Mouse (Mus musculus) intestine, postnatal 0 days (tissue): ENCODE data around the gene Tmcc1. TPM values are rescaled to one million over a fixed set of nuclear protein-coding genes. Genes with fewer than 3 reads are reported as not detected.

Source experiments
- ATAC-seq: fragments of 200-750 bp; cut with Nextera tagmentation; 2 replicates; pipeline ENCODE4 v1.8.0; 2017; ENCODE audit warnings: mild to moderate bottlenecking, moderate TSS enrichment, moderate library complexity
- H3K27ac ChIP-seq: fragments of 300-500 bp; sonication (generic); 2 replicates; pipeline ENCODE4 v1.5.1; 2014; ENCODE audit warnings: mild to moderate bottlenecking, low read depth, low read length, moderate library complexity
- H3K27me3 ChIP-seq: fragments of 300-500 bp; sonication (generic); replicated peaks from 2 replicates; pipeline ENCODE4 v1.6.1; 2014; ENCODE audit warnings: low read length, mixed read lengths; ENCODE audit not compliant: control insufficient read depth, insufficient read depth
- H3K36me3 ChIP-seq: fragments of 300-500 bp; sonication (generic); 2 replicates; pipeline ENCODE4 v1.6.1; 2014; ENCODE audit warnings: mild to moderate bottlenecking, moderate library complexity; ENCODE audit not compliant: control insufficient read depth, insufficient read depth
- H3K4me1 ChIP-seq: fragments of 300-500 bp; sonication (generic); replicated peaks from 2 replicates; pipeline ENCODE4 v1.6.1; 2014; ENCODE audit warnings: antibody characterized with exemption, low read length, mixed read lengths; ENCODE audit not compliant: control insufficient read depth, insufficient read depth
- H3K4me2 ChIP-seq: fragments of 300-500 bp; sonication (generic); replicated peaks from 2 replicates; pipeline ENCODE4 v1.6.1; 2014; ENCODE audit warnings: low read depth, mild to moderate bottlenecking, moderate library complexity
- H3K4me3 ChIP-seq: fragments of 300-500 bp; sonication (generic); 2 replicates; pipeline ENCODE4 v1.5.1; 2014; ENCODE audit warnings: low read depth, low read length
- H3K9ac ChIP-seq: fragments of 300-500 bp; sonication (generic); 2 replicates; pipeline ENCODE4 v1.6.1; 2014; ENCODE audit warnings: mild to moderate bottlenecking, low read depth, low read length
- H3K9me3 ChIP-seq: fragments of 300-500 bp; sonication (generic); 2 replicates; pipeline ENCODE4 v1.6.1; 2016; ENCODE audit warnings: mixed run types; ENCODE audit not compliant: control insufficient read depth
- CTCF ChIP-seq: sonication (generic); IDR thresholded peaks from 2 replicates; pipeline ENCODE4 v1.5.1; 2016; ENCODE audit warnings: low read depth, mild to moderate bottlenecking, control low read depth, antibody characterized with exemption, moderate library complexity
- WGBS: fragments of 180-500 bp; shearing (Covaris S2); extraction: QIAGEN DNeasy Blood & Tissue Kit; methylation state at CpG from one replicate; pipeline ENCODE4 v1.1.7; 2014; 5-methylcytosine and 5-hydroxymethylcytosine counted together
- polyA plus RNA-seq: library from polyadenylated mRNA; unstranded; fragments of >200 nt; fragmentation: Nextera tagmentation; extraction: Ambion mirVana; gene quantifications from 2 replicates; pipeline ENCODE4 v1.2.1, GENCODE M21; 2015

Gene Tmcc1
- polyA plus RNA-seq, 1 experiment from 2014 or later: 8.0 TPM

DNA sequence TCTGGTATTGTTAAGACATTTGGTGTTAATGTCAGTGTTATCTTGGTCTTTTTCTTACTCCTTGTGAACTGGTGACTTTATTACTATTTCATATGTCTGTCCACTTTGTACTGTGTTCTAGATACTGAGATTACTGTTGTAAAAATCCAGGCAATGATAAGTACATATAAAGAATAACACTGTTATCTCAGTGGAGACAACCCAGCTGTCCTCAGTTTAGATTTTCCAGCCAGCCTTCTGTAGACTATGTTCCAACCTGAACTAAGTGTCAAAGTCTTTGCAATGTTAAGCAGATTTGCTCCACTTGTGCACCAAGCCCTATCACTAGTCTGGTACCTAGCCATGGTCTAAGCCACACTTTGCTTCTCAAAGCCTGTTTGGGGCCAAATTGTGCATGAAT, 118.4 kb downstream of the Tmcc1 start:
- no peak overlapping the region for H3K9ac ChIP-seq
- H3K36me3 ChIP-seq: no peaks in the 10 kb centered on the region
- H3K4me1 ChIP-seq: peaks cover 15% of the 10 kb centered on the region; the same call in 1 of the 2 replicates
- no peak overlapping the region for H3K4me3 ChIP-seq
- TF ChIP-seq CTCF: no peak
- H3K9me3 ChIP-seq: no peaks in the 10 kb centered on the region
- H3K27ac ChIP-seq: peak overlapping the region; percentile 57
- ATAC-seq: 0 out of 2 replicates have a peak, but pooled peaks have one; percentile 37
- no peaks in the 10 kb centered on the region for H3K27me3 ChIP-seq
- no peak overlapping the region for H3K4me2 ChIP-seq

DNA sequence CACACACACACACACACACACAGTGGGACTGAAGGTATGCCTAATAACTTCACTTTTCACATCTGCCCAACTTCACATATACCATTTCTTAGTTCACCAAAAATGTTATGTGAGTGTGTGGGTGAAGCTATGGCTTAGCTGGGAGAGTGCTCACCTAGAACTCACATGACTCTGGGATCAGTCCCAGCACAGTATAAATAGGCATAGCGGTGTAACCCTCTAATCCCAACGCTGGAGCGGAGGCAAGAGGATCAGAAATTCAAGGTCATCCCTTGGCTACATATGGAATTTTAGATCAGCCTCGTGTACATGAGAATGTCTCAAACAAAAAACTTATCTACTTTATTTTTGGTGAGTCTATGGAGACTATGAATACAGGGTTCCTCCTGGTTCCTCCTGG, 119.7 kb downstream of the Tmcc1 start:
- ATAC-seq: no peak
- TF ChIP-seq CTCF: no peak
- 82% methylated on average over 4 of the region's 4 CpGs for WGBS

DNA sequence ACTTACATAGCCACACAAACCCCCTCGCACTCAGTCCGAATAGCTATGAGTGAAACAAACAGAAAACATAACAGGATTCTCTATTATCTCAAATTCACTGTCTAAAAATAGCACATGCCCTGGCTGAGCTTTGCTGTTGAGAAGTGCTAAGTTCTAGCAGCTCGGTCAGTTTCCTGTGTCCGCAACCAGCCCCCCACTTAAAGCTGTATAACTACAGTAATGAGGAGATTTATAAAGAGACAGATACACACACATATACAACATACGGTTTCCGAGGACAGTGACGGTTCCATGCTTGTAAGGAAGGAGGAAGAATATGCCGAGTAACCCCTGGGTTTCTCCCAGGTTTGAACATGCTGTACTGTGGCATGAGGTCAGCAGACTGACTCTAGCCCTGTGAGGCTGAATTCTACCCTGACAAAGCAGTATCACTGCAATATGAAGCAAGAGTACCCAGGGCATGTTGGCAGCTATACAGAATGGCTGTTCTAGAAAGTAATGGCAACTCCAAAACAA, 120.5 kb downstream of the Tmcc1 start:
- ATAC-seq: no peak
- WGBS: 51% methylated on average over 8 of the region's 8 CpGs
- TF ChIP-seq CTCF: no peak
- Histone ChIP-seq H3K4me3 (no peak overlapping the region), H3K9me3 (no peaks in the 10 kb centered on the region), H3K4me1 (peaks cover 13% of the 10 kb centered on the region; the same call in 1 of the 2 replicates), H3K4me2 (peak overlapping the region; percentile 35), H3K27me3 (no peaks in the 10 kb centered on the region), H3K27ac (peak overlapping the region; percentile 16; the same call in 1 of the 2 replicates), H3K36me3 (no peaks in the 10 kb centered on the region), H3K9ac (no peak overlapping the region)

More for the DNA sequence above, 119.7 kb downstream of the Tmcc1 start:
- no peak overlapping the region for H3K4me3 ChIP-seq
- H3K9me3 ChIP-seq: no peaks in the 10 kb centered on the region
- no peaks in the 10 kb centered on the region for H3K36me3 ChIP-seq
- H3K9ac ChIP-seq: no peak overlapping the region
- H3K4me1 ChIP-seq: peaks cover 15% of the 10 kb centered on the region; the same call in 1 of the 2 replicates
- H3K27ac ChIP-seq: no peak overlapping the region
- no peak overlapping the region for H3K4me2 ChIP-seq
- H3K27me3 ChIP-seq: no peaks in the 10 kb centered on the region

DNA sequence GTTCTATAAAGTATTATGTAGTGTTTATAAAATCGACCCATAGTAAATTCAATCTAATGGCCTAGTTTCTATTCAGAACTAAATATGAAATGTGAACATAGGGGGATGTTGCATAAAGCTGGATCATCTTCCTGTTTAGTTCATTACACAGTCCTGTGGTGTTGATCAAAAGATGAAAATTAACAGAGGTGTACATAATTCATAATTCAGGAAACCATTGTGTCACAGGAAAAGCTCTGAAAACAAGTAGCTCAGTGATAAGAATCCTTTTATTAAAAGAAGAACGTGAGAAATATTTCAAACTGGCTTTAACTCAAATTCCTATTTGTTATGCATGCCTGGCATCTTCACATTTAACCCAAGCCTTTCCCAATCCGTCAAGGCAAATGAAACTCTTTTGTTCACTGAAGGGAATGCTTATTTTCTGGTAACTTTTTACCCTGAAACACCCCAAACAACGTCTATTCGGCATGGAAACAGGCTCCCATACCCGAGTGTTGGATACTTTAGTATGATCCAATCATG, 121.0 kb downstream of the Tmcc1 start:
- no peak for TF ChIP-seq CTCF
- no peaks in the 10 kb centered on the region for H3K9me3 ChIP-seq
- peak overlapping the region; percentile 16; the same call in 1 of the 2 replicates for H3K27ac ChIP-seq
- 63% methylated on average over 6 of the region's 6 CpGs for WGBS
- no peak for ATAC-seq
- no peaks in the 10 kb centered on the region for H3K27me3 ChIP-seq
- no peaks in the 10 kb centered on the region for H3K36me3 ChIP-seq
- H3K4me1 ChIP-seq: 0 out of 2 replicates have a peak, but pooled peaks cover 12% of the 10 kb centered on the region
- H3K4me2 ChIP-seq: peak overlapping the region; percentile 35
- no peak overlapping the region for H3K9ac ChIP-seq
- H3K4me3 ChIP-seq: no peak overlapping the region

DNA sequence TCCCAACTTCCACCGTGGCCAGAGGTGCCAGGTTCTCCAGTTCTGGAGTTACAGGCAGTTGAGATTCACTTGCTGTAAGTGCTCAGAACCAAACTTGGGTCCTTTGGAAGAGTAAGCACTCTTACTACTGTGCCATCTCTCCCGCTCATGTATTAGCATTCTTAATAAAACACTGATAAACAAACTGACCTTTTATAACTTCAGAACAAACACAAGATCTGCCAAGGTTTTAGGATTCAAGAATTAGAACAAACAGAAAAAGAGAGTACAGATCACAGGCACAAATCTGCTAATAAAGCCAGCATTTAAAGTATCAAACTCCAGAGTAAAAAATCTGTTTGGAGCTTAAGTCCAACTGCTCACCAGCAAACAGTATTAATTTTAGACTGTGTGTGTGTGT, 121.5 kb downstream of the Tmcc1 start:
- Histone ChIP-seq H3K27me3 (no peaks in the 10 kb centered on the region), H3K9me3 (no peaks in the 10 kb centered on the region), H3K4me2 (no peak overlapping the region), H3K36me3 (no peaks in the 10 kb centered on the region), H3K4me1 (0 out of 2 replicates have a peak, but pooled peaks cover 12% of the 10 kb centered on the region), H3K9ac (no peak overlapping the region), H3K4me3 (no peak overlapping the region), H3K27ac (no peak overlapping the region)
- no peak for ATAC-seq
- TF ChIP-seq CTCF: no peak
- WGBS: 60% methylated on average over 2 of the region's 2 CpGs

DNA sequence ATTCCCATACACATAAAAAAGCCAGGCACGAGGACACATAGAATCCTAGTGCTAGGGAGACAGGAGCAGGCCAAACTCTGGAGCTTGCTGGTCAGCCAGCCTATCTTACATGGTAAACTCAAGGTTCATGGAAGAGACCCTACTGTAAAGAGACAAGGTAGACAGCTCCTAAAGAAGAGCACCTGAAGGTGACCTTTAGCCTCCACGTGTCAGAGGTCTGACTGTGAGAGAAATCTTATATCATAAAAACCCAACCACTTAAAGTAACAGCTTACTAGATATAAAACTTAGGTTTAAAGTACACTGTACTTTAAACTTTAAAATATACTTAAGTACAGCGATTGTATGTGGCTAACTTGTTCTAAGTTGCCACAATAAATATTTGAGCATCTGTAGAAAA, 122.7 kb downstream of the Tmcc1 start:
- Histone ChIP-seq H3K4me2 (no peak overlapping the region), H3K4me1 (0 out of 2 replicates have a peak, but pooled peaks cover 8% of the 10 kb centered on the region), H3K27me3 (no peaks in the 10 kb centered on the region), H3K27ac (peak overlapping the region; percentile 37; the same call in 1 of the 2 replicates), H3K9me3 (no peaks in the 10 kb centered on the region), H3K9ac (no peak overlapping the region), H3K36me3 (no peaks in the 10 kb centered on the region), H3K4me3 (no peak overlapping the region)
- TF ChIP-seq CTCF: no peak
- peak; percentile 59; the same call in 1 of the 2 replicates for ATAC-seq
- WGBS: 61% methylated on average over 3 of the region's 3 CpGs
